Mouse (Mus musculus): ENCODE measurements around the gene Ms4a6d. TPM values are rescaled to one million over a fixed set of nuclear protein-coding genes. Genes with fewer than 3 reads are reported as not detected.

Ms4a6d gene
- total RNA-seq (2015) (62.8 and 76.5 TPM in 2 replicates), total RNA-seq (2017) (42.6 and 51.4 TPM in 2 replicates)

DNA sequence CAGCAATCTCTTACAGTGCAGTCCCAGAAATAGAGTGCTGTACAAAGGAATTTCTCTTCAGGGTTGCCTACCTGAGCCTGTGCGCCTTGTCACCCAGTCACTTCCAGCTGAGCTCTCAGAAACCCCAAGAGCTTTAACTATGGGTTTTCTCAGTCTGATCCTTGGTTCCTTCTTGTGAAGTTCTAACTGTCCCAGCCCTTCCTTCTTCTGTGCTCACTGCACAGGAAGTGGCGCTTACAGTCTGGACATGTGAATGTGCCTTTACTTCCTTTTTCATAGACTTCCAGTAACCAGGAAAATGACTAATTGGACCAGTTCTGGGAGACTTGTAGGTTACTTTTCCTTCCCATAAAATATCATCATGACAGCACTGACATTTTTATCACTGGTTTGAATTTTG, at the start of gene Ms4a6d:
Gene Ms4a6d, minus strand, starts transcription at position 247 of the 400 bp plus-strand sequence.
- peak; percentile 54 for ATAC-seq (ENCODE audit: poor library complexity, severe bottlenecking)

DNA sequence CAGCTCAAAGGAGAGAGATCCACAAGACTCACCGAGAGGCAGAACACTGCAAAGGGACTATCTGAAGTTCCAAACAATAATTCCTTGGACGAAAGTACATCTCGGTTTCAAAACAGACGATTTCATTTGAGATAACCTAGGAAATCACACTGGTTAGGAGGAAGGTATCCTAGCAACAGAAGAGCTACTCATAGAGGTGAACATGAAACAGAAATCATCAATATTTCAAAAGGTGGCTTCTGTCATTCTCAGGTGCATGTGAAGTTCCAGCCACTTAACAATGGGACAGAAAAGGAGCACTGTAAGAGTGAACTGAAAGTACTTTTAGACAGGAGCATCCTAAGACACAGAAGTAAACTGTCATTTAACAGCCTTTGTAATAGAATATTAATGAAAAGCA, 44.9 kb upstream of the Ms4a6d start:
- no peak for ATAC-seq (ENCODE audit: poor library complexity, severe bottlenecking)

DNA sequence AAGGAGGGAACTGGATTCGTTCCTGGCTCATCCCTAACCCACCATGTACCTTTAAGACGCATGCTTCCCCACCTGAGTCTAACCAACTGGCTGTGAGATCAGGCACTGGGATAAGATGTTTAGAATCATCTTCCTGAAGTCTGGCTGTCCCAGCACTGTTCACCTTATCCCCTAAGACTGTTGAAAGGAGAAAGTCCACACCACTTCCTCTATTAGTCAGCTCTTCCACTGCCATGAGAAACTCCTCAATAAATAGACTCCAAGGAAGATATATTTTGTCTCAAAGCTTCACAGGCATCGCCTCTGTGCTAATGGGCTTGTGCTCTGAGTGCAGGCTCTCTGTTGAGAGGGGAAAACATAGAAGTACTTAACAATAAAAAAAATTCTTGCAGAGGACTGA, 41.5 kb upstream of the Ms4a6d start:
- no peak for ATAC-seq (ENCODE audit: poor library complexity, severe bottlenecking)

DNA sequence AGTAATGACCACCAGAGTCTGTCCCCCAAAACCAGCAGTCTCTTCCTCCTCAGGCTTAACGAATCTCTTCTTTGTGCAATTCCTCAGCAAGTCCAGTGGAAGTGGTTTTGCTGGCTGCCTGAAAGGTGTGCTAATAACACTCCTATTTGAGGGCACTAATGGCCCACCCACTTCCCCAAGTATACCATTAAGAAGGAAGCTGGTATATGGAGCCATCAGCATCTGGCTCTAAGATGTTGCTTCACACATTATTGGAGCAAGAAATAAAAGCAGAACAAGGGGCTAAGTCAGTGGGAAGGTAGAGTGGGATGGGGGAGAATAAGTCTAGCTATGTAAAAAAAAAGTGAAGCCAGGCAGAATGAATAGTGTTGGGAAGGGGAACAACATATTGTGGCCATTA, 36.1 kb upstream of the Ms4a6d start, which contains the start of gene Ms4a3:
Gene Ms4a3, minus strand, starts transcription at position 120 of the 400 bp plus-strand sequence.
- peak; percentile 85 for ATAC-seq (ENCODE audit: poor library complexity, severe bottlenecking)

DNA sequence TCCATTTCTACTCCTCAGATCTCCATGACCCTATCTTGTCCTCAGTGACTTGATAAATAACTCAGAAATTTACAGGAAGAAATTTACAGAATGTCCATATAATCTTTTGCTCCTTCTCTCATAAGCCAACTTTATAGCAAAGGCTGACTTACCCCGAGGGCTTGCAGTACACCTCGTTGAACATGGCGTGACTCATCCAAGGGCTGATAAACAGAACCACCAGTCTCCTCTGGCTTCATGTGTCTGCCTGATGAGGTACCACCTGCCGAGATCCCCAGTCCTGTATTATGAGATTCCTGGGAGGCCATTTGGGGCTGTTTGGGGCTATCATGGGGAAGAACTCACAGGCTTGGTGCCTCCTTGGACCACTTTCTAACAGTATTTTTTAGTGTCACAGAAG, 34.4 kb upstream of the Ms4a6d start:
- no peak for ATAC-seq (ENCODE audit: poor library complexity, severe bottlenecking)

DNA sequence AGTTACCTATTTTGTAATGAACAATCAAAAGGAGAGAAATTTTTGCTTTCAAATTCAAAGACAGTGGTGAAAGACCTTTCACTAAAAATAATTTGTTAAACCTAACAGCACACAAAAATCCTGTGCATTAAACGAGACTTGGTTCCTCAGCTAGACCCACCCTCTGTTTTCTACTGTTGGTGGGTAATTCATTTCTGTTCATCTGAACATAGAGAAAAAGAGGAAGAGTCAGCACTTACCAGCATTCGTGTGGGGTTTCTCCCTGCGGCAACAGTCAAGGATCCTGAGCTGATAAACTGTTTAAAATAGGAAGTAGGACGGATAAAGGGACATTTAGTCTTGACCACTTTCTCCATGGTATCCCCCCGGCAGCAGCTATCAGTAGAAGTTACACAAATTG, 30.9 kb upstream of the Ms4a6d start:
- peak; percentile 67 for ATAC-seq (ENCODE audit: poor library complexity, severe bottlenecking)

DNA sequence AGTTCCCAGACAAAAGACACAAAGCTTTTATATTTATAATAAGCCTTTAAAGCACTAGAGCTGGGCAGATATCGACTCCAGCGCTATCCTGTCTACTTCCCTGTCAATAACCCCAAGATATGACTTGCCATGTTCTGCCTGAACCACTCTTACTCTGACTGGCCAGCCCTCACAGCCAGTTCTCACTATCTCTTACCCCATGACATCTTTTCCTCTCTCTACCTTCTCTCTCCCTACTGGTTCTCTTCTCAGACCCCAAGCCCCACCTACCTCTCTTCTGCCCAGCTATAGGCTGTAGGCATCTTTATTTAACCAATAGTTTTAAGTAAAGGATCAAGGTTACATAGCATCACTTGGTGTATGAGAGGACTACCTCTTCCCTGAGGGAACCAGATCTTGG, 29.7 kb upstream of the Ms4a6d start:
- no peak for ATAC-seq (ENCODE audit: poor library complexity, severe bottlenecking)

DNA sequence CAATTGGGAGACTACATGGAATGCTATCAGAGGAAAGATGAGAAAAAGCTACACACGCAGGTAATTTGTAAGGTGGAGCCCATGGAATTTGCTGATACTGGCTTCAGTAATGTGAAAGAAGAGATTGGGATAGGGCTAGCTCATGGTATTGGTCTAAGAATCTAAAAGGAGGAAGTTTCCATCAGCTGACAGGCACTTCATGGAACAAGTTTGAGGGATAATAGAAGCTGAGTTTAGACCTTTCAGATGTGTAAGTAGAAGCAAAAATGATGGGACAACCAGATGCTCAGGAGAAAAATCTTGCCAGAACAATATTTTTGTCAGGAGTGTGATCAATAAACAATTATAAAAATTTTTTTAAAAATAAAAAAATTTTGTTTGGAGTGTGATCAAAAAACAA, 29.1 kb upstream of the Ms4a6d start:
- no peak for ATAC-seq (ENCODE audit: poor library complexity, severe bottlenecking)

DNA sequence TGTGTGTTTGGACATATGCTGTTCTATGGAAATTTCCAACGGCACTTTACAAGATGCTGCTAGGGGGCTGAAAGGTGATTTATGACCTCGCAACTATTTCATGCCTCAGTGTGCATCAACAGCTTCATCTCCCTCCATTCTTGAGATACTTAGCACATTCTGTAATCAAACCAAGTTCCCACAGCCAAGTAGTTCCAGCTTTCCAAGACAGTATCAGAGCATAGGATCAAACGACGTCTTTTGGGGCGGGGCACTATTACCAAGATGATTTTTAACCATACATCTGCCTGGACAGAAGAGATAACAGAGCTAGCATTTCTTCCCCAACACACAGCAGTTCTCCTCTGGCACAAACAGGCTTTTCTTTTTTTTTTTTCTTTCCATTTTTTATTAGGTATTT, 20.6 kb upstream of the Ms4a6d start:
- no peak for ATAC-seq (ENCODE audit: poor library complexity, severe bottlenecking)

DNA sequence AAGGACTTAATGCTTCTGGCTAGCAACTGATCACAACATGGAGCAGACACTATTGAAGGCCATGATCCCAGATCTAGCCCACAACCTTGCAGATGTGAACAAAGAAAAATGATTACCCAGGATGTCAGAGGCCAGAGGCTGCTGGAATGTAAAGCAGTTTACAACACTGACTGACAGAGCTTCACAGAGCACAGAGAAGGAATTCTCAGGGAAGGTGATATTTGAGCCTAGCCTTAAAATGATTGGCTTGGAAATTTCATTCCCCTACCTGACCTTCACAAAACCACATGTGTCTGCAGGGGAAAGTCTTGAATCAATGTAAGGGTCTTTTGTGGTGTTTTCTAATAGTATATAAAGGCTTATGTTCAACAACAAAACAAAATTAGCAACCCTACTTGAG, 20.2 kb upstream of the Ms4a6d start:
- ATAC-seq (ENCODE audit: poor library complexity, severe bottlenecking), result no peak

DNA sequence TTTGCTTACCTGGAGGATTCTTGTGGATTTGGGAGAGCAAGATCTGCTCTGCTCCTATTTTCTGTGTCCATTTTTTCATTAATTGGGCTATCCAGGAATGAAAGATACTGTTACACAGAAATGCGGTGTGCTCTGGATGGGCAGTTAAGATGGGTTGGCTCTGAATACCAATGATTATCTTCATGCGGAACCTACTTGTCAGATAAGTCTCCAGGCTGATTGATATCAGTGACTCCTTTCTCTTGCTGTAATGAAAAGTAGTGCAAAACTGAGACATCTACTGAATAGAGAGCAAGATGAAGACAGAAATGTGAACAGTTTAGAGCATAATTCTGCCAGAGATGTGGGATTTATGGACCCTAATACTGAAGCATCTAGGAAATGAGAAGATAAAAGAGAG, 18.9 kb upstream of the Ms4a6d start, which contains the start of gene Ms4a2:
Gene Ms4a2, minus strand, starts transcription at position 169 of the 400 bp plus-strand sequence.
- no peak for ATAC-seq (ENCODE audit: poor library complexity, severe bottlenecking)

DNA sequence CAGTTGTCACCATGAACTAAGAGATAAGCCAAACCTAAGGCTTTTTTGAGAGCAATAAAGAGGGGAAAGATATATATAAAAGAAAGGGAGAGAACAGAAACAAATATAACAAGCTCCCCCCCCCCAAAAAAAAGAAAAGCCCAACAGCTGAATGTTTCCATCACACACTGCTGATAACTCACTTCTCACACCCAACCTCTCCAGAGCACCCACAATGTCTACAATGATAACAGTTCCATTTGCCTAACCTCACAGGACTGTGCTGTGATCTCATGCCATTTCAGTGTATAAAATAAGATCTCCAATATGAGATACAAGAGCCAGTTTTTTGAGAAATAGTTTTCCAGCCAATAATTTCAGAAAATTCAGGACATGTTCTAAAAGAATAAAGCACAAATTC, 13.3 kb upstream of the Ms4a6d start:
- ATAC-seq (ENCODE audit: poor library complexity, severe bottlenecking), result no peak

DNA sequence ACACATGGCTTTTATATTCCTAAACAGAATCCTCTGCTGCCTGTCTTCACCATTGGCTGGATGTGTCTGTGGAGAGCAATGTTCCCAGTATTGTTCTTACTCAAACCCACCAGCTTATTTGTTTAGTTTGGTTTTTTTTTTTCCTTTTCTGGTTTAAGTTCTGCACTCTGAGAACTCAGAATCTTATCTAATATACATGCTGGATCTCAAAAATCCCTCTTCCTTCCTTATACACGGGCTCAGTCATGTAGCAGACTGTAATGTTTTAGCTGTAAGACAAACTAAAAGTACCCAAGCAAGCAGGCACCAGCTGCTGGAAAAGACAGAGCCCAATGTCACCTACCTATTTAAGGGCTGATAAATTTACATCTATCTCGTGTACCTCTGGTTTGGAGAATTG, 10.2 kb upstream of the Ms4a6d start:
- ATAC-seq (ENCODE audit: poor library complexity, severe bottlenecking), result no peak

DNA sequence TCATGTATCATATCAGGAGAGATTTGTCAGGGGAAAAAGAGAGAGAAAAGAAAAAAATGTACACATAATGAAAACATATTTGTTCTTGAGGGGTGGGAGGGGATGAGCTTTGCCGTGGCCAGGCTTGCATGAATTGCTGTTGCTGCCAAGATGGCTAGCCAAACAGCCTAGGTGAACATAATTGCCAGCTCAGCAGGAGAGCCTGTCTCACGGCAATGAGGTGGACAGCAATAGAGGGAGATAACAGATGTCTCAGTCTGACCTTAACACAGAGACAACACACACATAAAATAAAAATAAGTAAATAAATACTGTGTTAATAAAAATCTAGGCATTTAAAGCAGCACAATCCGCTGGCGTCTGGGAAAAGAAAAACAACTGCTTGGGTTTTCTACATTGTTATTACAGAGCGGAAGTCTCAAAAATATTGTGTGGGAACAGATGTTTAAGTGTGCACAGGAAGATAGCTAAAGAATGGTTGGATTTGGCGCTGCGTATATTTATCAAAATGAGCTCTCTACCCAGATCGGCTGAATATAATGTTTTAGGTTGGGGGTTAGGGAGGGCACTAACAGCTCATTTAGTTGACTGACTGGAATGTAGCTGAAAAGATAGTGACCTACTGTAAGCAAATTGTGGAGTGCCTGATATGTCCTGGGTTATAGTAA, 9.3 kb upstream of the Ms4a6d start:
- no peak for ATAC-seq (ENCODE audit: poor library complexity, severe bottlenecking)

DNA sequence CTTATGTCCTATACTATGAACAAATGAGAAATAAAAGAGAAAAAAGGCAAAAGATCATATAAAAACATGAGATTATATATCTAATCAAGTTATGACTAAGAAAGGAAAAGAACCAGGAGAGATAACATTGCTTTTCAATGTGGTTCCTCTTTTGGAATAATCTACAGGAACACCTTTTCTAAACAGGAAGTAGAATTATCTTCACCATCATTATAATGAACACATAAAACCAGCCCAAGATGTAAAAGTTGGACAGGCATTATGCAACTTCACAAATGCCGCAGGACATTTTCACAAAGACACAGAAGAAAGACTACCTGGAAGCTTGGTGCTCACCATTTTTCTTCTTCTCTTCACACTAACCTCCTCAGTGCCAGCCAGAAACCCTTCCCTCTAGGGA, 8.4 kb upstream of the Ms4a6d start:
- peak; percentile 46 for ATAC-seq (ENCODE audit: poor library complexity, severe bottlenecking)

DNA sequence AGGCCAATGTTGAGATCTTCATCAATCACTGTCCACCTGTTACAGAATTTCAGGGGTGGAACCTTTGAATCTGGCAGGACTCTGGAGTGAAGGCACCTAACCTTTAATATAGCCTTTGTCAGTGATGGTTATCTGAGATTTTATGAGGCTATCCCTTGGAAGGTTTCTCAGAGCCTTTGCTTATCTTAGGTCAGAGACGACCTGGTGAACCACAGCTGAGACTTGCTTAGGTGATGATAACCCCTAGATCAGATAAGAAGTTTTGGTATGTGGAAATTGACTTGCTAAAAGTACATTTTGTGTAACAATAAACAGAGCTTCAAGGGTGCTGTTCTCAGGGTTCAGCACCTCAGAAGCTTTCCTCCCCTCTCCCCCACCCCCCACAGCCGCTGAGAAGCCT, 7.6 kb upstream of the Ms4a6d start:
- ATAC-seq (ENCODE audit: poor library complexity, severe bottlenecking), result peak; percentile 36

DNA sequence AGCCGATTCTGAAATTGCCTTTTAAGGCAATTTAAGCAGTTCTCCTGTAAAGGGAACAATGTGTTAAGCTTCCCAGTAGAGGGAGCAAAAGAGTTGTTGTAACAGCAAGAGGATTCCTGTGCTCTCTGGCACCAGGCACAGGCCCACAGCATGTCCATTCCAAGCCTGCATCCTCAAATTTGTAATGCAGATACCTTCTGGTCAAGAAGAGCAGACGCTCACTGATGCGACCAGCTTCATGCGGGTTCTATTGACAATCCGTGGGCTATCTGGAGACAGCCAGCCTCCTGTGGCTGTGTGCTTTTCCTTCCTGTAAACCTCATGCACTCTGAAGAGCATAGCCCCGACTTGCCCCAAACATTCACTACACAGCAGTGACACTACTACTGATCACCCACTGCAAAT, 6.9 kb upstream of the Ms4a6d start:
- ATAC-seq (ENCODE audit: poor library complexity, severe bottlenecking), result peak; percentile 75

DNA sequence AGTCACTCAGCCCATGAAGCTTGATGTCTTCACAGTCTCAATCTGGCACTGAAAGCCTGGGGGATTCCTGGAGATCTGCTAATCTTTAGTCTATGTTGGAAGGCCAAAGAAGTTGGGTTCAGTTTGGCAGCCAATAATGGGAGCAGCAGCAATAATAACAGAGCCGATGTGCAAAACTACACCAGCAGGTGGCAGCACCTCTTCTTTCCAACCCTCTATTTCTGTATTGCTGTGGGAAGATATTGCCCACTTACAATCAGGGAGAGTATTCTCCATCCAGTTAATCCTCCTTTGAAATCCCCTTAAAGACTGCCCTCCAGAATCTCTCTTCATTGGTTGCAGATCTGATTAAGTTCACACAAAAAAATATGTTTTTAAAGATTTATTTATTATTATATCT, 3.5 kb upstream of the Ms4a6d start:
- ATAC-seq (ENCODE audit: poor library complexity, severe bottlenecking), result 0 out of 2 replicates have a peak, but pooled peaks have one; percentile 39

DNA sequence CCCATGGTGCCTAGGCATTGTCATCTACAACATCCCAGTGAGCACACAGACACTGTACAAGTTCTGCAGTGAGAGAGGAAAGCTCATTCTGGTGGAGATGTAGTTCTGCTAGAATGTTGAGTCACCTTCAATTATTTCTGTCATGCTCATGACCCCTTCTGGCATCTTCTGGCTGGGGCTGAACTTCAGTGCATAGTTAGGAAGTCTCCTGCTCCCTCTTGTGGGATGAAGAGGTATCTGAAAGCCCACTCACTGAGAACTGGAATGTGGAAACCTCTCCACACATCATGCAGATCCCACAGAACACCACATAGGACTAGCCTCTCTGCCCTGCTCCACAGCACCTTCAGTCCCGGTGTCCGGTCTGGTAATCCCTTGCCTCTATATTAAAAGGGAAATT, 2.6 kb downstream of the Ms4a6d start:
- ATAC-seq (ENCODE audit: poor library complexity, severe bottlenecking), result peak; percentile 66

DNA sequence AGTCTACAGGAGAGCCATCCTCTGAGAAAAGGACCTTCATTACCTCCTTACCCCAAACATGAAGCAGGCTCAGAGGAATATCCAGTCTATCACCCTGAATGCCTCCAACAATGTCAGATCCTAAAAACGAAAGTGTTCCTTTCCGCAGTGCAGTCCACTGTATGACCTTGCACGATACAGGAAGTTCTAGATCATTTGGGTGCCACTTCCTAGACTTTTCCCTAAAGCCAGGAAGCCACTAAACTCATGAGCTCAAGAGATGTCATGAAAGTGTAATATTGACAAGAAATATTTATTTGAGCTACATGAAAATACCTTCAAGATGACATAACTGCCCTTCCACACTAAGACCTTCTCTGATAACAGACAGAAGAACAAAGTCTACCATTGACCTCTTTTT, 3.3 kb downstream of the Ms4a6d start:
- no peak for ATAC-seq (ENCODE audit: poor library complexity, severe bottlenecking)

DNA sequence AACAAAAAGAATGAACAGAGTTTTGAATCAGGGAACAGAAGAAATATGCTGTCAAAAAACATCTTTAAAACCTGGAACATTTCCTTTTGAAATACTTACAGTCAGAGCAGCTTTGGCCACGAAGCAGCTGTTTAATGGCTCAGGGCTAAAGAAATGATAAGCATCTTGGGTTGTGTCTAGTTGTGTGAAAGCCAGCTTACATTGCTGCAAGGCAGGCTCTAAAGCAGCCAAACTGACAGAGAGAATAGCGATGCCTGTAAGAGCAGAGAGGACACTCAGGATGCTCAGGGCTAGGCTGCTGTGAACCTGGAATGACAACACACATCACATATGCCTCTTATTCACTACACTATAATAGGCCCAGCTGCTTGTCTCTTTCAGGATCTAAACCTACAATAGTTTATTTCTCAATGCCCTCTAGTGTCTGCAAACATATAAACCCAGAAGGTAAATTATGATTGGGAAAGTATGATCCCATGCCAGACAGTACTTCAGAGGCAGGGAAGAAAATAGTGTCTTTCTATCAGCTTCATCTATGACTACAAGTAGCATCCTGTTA, 14.7 kb downstream of the Ms4a6d start:
- no peak for ATAC-seq (ENCODE audit: poor library complexity, severe bottlenecking)

DNA sequence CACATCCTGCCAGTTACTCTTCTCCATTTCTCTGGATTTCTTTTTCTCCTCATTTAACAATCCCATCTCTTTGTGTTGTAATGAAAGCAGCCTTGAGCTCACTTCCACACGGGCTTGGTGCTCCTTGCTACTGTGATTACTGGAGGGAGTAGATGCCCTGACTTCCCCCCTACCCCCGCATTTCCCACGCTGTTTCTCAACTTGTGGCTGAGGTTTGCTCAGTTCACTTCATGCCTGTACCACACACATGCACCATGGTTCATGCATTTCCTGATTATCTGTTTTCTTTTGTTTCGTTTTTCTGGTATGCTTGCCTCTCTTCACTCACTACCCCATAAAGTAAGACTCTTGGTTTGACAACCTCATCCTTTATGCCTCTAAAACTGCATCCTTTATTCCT, 15.4 kb downstream of the Ms4a6d start:
- peak; percentile 66; the same call in 1 of the 2 replicates for ATAC-seq (ENCODE audit: poor library complexity, severe bottlenecking)

DNA sequence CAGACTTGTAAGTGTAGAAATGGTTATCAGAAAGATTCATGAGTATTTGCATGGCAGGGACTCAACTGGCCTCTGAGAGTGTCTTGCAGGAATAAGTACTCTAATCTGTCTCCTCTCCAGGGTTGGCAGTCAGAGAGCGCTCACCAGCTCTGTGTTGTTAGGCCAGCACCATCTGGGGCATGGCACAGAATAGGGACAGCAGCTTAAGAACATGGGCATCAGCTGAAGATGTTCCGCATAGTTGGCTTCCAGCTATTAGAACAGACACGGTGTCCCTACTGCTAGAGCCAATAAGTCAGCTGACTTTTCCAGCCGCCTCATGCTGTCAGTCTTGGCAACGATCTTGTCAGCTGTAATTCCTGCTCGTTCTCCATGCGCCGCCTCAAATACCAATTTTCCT, 29.7 kb downstream of the Ms4a6d start:
- ATAC-seq (ENCODE audit: poor library complexity, severe bottlenecking), result no peak

All from megakaryocyte, adult 5-6 weeks (primary cell).